Mouse (Mus musculus): ENCODE data around the gene Ppp4r3a. TPM values are rescaled to one million over a fixed set of nuclear protein-coding genes. Genes with fewer than 3 reads are reported as not detected.

Ppp4r3a gene
- total and polyA plus RNA-seq, 3 experiments = 43.2 to 68.6 (median 68.5) TPM

DNA sequence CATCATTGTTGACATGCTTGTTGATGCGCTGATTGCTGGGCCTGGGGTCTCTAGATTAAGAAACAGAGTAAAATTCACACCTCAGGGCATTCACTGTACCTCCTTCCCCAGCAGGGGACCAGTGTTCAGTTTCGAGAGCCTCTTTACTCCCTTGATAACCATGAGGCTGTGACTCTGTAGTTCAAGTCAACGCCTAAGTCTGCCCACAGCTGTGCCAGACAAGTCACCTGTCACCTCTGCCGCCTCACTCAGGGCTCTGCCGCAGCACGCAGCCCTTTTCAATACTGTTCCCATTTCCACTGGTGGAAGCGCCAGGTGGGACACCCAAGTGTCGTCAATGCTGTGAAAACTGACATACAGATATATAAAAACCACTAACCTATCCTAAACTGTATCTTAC, 61.1 kb downstream of the Ppp4r3a start:
- Histone ChIP-seq H3K36me3 (replicated peaks in 1 of 2; ENCODE audit: control insufficient read depth in 1 of 2, insufficient read depth in 1 of 2, low read length in 1 of 2) (peaks cover 42 to 73% of the 10 kb centered on the region in 2 experiments), H3K9me3 (replicated peaks; ENCODE audit: low read length) (no peaks in the 10 kb centered on the region), H3K4me2 (ENCODE audit: insufficient read depth, low read depth, poor library complexity, severe bottlenecking) (no peak overlapping the region), H3K27me3 (replicated peaks) (no peaks in the 10 kb centered on the region), H3K27ac (ENCODE audit: insufficient read depth, low read depth) (no peak overlapping the region), H3K4me3 (replicated peaks in 1 of 3; ENCODE audit: low read depth in 2 of 3, low read length in 2 of 3, poor library complexity in 1 of 3) (no peak overlapping the region), H3K9ac (ENCODE audit: insufficient read depth, low read depth) (no peak overlapping the region), H3K79me2 (replicated peaks; ENCODE audit: control insufficient read depth, extremely low read depth, insufficient read depth, poor library complexity, severe bottlenecking) (peaks cover 65% of the 10 kb centered on the region), H3K4me1 (ENCODE audit: control insufficient read depth in 1 of 2, insufficient read depth in 2 of 2) (peaks cover 10 to 82% of the 10 kb centered on the region in 2 experiments)
- dilution Hi-C loops (cut with MboI; ENCODE audit: extremely low pct_ligation_motif_present, extremely low pct_unique_long_range_greater_than_20kb, low sequenced_read_pairs) = no loop called here
- TF ChIP-seq POLR2AphosphoS2 (IDR thresholded peaks at IDR 0.05; ENCODE audit: low read depth, low read length) (no peak), USF2 (conservative IDR thresholded peaks at IDR 0.05; ENCODE audit: low read depth, low read length) (no peak), JUND (conservative IDR thresholded peaks at IDR 0.05; ENCODE audit: low read depth, low read length) (no peak), GABPA (IDR thresholded peaks at IDR 0.05; ENCODE audit: insufficient replicate concordance, low read depth, low read length) (no peak)
- in situ Hi-C loops (cut with MboI; ENCODE audit: low pct_ligation_motif_present, low pct_unique_long_range_greater_than_20kb, low sequenced_read_pairs) = no loop called here
- DNase-seq (ENCODE audit: extremely low read depth) = no peak

DNA sequence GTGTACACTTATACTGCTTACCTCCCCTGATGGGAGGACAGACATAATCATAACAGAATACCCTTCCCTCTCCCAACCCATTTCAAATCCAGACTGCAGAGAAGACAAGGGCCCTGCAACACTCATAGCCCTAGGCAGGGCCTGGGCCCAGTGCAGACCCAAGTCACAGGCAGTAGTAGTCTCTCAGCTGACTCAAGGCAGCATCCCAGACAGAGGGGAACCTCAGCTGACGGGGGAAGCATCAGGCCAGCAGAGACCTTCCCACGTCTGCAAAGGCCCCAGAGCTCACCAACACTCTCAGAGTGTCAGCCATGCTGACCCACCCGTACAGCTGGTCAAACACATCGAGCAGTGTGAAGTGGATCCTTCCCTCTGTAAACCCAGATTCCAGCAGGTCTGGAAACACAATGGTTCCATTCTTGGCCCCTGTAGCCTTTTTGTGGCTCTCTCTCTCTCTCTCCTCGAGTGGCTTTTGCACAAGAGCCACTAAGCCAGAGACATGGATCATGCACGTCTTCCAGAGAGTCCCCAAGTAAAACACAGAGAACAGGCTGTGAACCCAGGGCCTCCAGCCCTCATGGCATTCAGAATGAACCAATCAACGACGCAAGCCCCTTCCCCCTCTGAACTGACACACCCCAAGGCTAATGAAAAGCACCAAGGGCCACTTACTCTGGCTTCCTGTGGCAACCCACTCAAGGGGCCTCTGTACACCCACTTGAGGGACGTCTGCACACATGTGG, 61.8 kb downstream of the Ppp4r3a start:
- Histone ChIP-seq H3K4me1 (ENCODE audit: control insufficient read depth in 1 of 2, insufficient read depth in 2 of 2) (peaks cover 17 to 84% of the 10 kb centered on the region in 2 experiments), H3K9ac (ENCODE audit: insufficient read depth, low read depth) (no peak overlapping the region), H3K27me3 (replicated peaks) (no peaks in the 10 kb centered on the region), H3K4me3 (replicated peaks in 1 of 3; ENCODE audit: low read depth in 2 of 3, low read length in 2 of 3, poor library complexity in 1 of 3) (no peak overlapping the region), H3K27ac (ENCODE audit: insufficient read depth, low read depth) (no peak overlapping the region), H3K79me2 (replicated peaks; ENCODE audit: control insufficient read depth, extremely low read depth, insufficient read depth, poor library complexity, severe bottlenecking) (peaks cover 65% of the 10 kb centered on the region), H3K9me3 (replicated peaks; ENCODE audit: low read length) (no peaks in the 10 kb centered on the region), H3K36me3 (replicated peaks in 1 of 2; ENCODE audit: control insufficient read depth in 1 of 2, insufficient read depth in 1 of 2, low read length in 1 of 2) (peaks cover 42 to 75% of the 10 kb centered on the region in 2 experiments), H3K4me2 (ENCODE audit: insufficient read depth, low read depth, poor library complexity, severe bottlenecking) (no peak overlapping the region)
- DNase-seq (ENCODE audit: extremely low read depth) = no peak
- in situ Hi-C loops (cut with MboI; ENCODE audit: low pct_ligation_motif_present, low pct_unique_long_range_greater_than_20kb, low sequenced_read_pairs) = no loop called here
- dilution Hi-C loops (cut with MboI; ENCODE audit: extremely low pct_ligation_motif_present, extremely low pct_unique_long_range_greater_than_20kb, low sequenced_read_pairs) = no loop called here
- no peak for TF ChIP-seq CHD1 (IDR thresholded peaks at IDR 0.05; ENCODE audit: low read depth, low read length)
- TF ChIP-seq KAT2A (IDR thresholded peaks at IDR 0.05; ENCODE audit: insufficient replicate concordance, low read length) = no peak
- no peak for TF ChIP-seq MAZ (IDR thresholded peaks at IDR 0.05; ENCODE audit: low read depth, low read length)
- no peak for TF ChIP-seq NRF1 (IDR thresholded peaks at IDR 0.05; ENCODE audit: low read depth, low read length)
- no peak for TF ChIP-seq SMC3 (IDR thresholded peaks at IDR 0.05; ENCODE audit: low read depth, low read length)
- no peak for TF ChIP-seq MAFK (IDR thresholded peaks at IDR 0.05; ENCODE audit: insufficient replicate concordance, low read length)
- TF ChIP-seq UBTF (IDR thresholded peaks at IDR 0.05; ENCODE audit: low read depth, low read length) = no peak
- no peak for TF ChIP-seq MYC (IDR thresholded peaks at IDR 0.05; ENCODE audit: low read depth, low read length)
- no peak for TF ChIP-seq HCFC1 (IDR thresholded peaks at IDR 0.05; ENCODE audit: low read depth, low read length)
- no peak for TF ChIP-seq MEF2A (IDR thresholded peaks at IDR 0.05; ENCODE audit: borderline replicate concordance, low read depth, low read length)
- TF ChIP-seq RAD21 (IDR thresholded peaks at IDR 0.05; ENCODE audit: low read depth, low read length) = no peak
- TF ChIP-seq USF2 (conservative IDR thresholded peaks at IDR 0.05; ENCODE audit: low read depth, low read length) = no peak
- no peak for TF ChIP-seq ELF1 (IDR thresholded peaks at IDR 0.05; ENCODE audit: low read depth, low read length)
